Mouse (Mus musculus) liver, postnatal 0 days (tissue): Measurements from ENCODE around the gene Gm20388.
A peak's percentile ranks its signal among the peaks of the same experiment; 100 is the strongest.

Source experiments
- CTCF ChIP-seq: sonication (generic); IDR thresholded peaks from 2 replicates; pipeline ENCODE4 v1.5.1; 2016; ENCODE audit warnings: antibody characterized with exemption, low read depth
- EP300 ChIP-seq: IDR thresholded peaks from 2 replicates; pipeline ENCODE4 v1.6.1; 2016; ENCODE audit warnings: antibody characterized with exemption, low read depth, mild to moderate bottlenecking

DNA sequence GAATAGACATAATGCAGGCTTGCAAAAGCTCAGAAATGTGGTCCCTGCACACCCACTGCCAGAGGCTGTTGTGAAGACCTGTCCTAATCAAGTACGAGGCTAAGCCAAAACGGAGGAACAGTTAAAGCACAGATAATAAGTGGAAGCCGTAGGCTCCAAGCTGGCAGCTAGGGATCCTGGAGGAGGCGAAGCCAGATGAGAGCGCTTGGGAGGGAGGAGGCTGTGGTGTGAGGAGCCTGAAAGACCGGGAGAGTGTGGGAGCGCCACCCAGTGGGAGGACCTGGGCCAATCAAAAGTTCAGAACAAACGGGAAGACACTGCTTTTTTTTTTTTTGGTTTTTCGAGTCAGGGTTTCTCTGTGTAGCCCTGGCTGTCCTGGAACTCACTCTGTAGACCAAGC, 3280.0 kb downstream of the Gm20388 start:
- TF ChIP-seq CTCF (peak; percentile 66), EP300 (no peak)
